Mouse (Mus musculus) spleen, postnatal 10 days (tissue): ENCODE results near the gene Plin3.

Source experiments
- DNase-seq, 2 experiments: peaks; one replicate each; pipeline ENCODE4 v3.0.0; 2021 to 2022; ENCODE audit warnings: low spot score in 2 of 2

The Plin3 gene

DNA sequence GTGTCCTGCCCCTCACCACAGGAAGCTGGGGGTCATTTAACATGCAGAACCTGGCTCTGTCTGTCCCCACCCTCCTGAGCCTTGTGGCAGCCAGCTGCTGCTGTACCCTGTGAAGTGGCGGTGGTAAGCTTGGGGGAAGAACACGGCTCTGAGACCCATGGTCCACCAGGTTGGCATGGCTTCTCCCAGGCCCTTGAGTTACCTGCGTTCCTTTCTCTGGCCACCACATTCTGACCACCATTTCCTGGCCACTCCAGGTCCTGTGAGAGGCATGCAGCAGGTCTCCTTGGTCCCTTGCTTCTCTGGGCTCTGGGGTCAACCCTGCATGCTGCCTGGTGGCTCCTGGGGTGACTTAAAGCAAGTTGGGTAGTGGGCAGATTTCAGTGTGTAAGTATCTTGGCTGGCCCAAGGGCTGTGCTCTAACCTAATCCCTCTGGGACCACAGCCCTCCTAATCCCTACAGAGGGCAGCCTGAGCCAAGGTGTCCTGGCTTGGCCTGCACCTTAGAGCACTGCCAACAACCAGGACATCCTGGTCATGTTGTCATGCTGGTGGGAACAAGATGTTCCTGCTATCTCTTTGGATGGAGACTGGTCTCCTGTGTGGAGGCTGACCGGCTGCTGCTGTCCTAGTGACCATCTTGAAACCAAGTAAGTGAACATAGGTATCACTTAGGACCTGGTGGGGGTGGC lies at the start of gene Plin3:
Plin3 (minus strand) TSS at position 343 of the 692 bp plus-strand sequence.
- no peak for DNase-seq

GRCm38 (mm10) chr17:56340717-56341116 lies 48.0 kb upstream of the Plin3 start:
- DNase-seq: no peak

GRCm38 (mm10) chr17:56338909-56339308 lies 46.2 kb upstream of the Plin3 start:
- DNase-seq: peak; percentile 69 to 86

GRCm38 (mm10) chr17:56337791-56338190 lies 45.1 kb upstream of the Plin3 start:
- DNase-seq: no peak

- peak in 1 of 2 experiments; percentile 65 for DNase-seq
These were observed 44.5 kb upstream of the Plin3 start for GRCm38 (mm10) chr17:56337190-56337589.

GRCm38 (mm10) chr17:56332987-56333386 lies 40.3 kb upstream of the Plin3 start:
- no peak for DNase-seq

GRCm38 (mm10) chr17:56331256-56331655 lies 38.6 kb upstream of the Plin3 start:
- no peak for DNase-seq

- no peak for DNase-seq
These were observed 37.7 kb upstream of the Plin3 start for GRCm38 (mm10) chr17:56330345-56330744.

DNA sequence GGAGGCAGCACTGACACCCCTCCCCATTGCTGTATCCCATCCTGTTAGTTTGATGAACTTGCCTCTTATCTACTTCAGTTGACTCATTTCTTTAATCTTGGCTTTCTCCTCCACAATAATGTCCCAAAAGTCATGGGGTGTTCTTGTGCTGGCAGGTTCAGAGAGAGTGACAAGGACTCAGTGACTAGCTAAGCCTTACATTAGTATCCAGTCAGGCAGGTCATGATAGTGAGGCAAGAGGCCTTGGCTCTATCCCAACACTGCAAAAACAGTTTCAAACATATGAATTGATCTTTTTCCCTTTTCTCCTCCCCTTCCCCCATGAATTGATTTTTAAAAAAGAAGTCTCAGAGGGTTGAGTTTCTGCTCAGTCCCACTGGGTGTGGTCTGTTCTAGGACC lies 36.6 kb upstream of the Plin3 start:
- DNase-seq: no peak

DNA sequence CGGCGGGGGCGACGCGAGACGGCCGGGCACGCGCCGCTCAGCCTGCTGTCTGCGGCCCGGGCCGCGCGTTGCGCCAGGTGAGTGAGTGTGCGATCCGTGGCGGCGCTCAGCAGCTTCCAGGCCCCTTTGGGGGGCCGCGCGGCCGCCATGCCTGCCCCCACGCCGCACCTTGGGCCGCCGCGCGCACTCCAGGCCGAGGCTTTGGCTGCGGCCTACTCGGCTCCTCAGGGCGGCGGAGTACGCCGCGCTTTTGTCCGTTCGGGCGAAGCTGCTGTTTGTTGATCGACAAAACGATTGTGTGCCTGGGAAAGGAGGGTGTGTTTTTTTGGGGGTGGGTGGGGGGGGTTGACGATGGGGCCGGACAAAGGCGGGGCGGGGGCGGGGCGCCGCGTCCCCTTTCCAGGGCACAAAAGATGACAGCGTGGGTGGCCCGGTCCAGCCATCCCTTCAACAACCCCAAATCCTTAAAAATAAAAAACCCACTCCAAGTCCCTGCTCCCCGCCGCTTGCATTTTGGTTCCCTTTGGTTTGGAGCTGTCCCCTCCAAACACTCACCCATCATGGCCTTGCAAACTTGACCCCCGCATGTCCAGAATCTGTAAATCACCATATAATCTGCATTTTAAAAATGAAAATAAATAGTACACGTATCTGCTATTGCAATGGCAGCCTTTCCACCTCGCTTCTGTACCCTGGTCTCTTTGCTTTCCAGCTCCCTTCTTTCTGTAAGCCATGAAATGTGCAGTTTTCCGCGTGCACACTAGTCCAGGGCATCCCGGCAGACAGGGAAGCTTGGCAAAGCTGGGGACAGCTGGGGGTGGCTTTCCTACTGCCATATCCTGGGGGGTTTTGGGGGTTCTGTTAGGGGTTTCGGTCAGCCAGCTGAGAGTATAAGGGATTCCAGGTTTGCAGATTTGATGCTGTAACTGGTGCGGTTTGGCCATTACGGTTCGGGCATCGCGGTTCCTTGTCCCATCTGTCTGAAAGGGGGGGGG lies 33.8 kb upstream of the Plin3 start:
- DNase-seq: no peak

- DNase-seq: peak; percentile 97 to 99
These were observed 32.9 kb upstream of the Plin3 start, which contains the start of gene Kdm4b for GRCm38 (mm10) chr17:56325450-56326152. Kdm4b (plus strand) TSS chr17:56326062.

DNA sequence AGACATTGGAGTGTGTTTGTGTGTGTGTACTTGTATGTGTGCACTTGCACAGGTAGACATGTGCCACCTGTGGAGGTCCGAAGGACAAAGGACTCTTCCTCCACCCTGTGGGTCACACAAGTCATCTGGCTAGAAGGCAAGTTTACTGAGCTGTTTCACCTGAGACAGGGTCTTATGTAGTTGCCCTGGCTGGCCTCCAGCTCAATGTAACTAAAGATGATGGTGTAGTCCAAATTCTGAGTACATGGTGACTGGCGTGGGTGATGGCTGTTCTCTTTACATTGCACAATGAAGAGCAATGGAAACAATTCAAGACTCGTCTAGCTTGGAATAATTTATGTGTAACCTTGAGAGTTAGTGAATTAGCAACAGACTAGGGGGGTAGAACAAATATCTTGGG lies 31.7 kb upstream of the Plin3 start:
- DNase-seq: no peak

- no peak for DNase-seq
These were observed 16.7 kb upstream of the Plin3 start for GRCm38 (mm10) chr17:56309191-56309945.

DNA sequence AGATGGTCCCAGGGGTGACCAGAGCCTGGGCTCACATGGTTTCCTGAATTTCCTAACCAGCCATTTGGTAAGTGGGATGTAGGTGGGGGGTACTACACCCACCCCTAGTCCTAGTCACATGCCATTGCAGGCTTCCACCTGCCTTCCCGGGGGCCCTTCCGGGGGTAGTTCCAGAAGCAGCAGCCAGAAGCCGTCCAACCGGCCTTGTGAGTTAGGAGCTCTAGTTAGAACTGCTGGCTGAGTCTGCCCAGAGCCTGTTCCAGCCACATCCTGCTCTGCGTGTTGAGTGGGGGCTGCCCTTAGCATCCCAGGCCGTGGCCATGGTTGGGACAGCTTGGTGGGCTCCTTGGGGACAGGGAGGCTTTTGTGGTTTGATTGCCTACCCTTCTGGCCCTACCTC lies 15.4 kb upstream of the Plin3 start:
- no peak for DNase-seq

DNA sequence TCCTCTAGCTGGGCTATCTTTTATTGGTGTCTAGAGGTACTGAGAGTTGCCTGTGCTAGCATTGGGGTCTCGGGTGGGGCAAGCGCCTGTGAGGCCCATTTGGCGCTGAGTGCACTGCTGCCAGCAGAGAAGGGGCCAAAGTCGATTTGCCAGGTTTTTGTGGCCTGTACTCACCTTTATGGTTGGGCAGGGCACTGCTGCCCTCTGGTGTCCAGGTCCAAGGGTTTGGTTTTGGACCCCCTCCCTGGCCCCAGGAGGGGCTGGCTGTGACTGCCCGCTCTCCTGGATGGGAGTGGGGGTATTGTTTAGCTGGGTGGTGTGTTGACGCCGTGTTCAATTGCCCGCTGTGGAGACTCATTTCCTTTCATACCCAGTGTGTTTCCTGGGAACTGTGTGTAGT lies 13.2 kb upstream of the Plin3 start:
- DNase-seq: peak in 1 of 2 experiments; percentile 49

GRCm38 (mm10) chr17:56305156-56305555 lies 12.5 kb upstream of the Plin3 start:
- no peak for DNase-seq

DNA sequence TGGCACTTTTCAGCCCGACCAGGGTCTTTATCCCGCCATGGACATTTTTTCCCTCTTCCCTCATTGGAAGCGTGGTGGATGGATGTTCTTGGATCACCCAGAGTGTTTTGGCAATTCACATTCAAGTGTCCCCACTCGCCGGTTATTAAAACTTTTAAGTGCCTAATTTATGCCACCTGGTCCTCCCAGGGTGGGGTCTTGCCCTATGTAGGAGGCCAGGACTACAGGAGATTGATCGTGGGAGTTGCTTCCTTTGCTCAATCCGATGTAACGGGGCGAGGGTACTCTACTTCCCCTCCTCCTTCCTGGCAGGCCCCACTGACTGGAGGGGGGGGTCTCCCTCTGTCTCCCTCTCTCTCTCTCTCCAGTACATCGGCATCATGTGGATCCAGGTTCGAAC lies 12.0 kb upstream of the Plin3 start:
- DNase-seq: no peak

DNA sequence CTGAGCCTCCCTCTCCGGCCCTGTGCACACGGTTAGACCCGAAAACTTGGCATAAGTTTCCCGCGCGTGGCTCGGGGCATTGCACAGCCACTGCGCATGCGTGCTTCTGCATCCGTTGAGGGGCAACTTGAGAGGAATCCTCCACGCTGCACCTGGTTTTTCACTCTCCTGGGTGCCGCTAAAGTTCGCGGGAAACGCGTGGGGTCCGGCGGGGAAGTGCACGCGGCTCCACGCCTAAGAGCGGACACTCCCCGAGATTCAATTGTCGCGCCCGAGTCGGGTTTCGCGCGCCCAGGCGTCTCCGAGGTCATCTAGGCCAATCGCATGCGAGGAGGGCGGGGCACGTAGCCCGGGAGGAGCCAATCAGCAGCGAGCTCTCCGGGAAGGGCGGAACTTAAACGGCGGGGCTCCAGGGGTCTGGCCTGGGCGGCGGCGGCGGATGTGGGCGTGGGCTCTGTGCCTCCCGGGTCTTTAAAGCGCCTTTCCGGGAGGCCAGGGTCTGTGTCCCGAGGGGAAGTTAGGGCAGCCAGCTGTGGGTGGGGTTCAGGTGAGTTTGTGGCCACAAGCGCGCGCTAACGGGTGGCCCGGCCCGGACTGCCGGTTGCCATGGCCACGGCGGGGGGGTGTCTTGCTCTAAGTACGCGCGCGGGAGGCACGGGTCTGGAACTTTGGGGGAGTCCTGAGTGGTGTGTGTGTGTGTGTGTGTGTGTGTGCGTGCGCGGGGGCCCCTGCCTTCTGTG lies 11.3 kb upstream of the Plin3 start:
- peak; percentile 97 to 98 for DNase-seq

GRCm38 (mm10) chr17:56303160-56303846 lies 10.6 kb upstream of the Plin3 start, which contains the start of gene Uhrf1:
Uhrf1 (plus strand) TSS chr17:56303321.
- DNase-seq: peak; percentile 71 to 91
